Mouse (Mus musculus) cerebellum, adult 11 months (tissue): ENCODE measurements at regions not wholly inside any gene's neighbourhood (a gene's known extent, or its start where the extent isn't known, plus 50 kb on each side); places are given as distances from the start of the nearest gene placed in this dataset.

Experiments
- DNase-seq: peaks from one replicate; pipeline ENCODE4 v3.0.0; 2022

DNA sequence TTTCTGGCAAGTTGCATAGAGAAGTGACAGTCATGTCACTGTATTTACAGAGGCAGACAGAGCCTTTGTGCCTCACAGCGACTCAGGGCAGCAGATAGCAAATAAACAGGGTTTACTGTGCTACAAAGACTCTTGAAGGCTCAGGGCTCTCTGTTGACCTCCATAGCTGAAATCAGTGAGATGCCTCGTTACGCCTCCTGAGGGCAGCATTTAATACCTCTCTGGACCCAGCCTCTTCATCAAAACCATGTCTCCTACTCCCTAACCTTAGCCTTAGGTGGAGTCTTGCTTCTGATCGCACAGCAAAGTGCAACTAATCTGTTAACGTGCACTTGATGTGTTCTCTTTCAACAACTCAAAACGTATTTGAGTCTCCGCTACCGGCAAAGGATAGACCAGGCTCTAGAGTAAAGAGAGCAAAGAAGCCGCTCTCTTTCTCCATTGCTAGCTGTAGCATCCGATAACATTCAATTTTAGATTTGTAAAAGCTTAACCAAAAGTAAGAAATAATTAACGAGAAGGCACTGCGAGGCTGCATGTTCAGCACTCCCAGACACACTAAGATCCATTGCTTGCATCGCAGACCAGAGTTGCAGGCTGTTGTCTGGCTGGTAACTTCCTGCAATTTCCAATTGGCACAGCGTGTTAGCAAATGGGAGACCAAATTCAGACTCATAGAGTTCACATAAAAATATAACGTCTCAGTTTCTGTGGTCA is 101.1 kb upstream of the Man2a1 start:
- DNase-seq, result peak; percentile 17

DNA sequence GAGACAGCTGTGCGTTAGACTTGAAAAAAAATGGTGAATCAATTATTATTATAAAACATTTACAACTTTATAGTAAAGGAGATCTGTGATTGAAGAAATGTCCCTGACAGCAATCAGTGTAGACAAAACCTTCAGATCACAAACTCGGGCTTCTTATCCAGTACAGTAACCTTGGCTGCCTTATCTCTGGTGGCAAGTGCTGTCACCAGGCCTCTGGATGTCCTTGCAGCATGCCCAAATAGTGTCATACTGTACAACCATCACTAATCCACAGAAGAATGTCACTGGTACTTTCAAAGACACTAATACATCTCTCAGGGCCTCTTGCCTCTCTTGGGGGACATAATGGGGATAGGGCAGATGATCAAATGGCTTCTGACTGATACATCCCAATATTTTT is 98.2 kb upstream of the Man2a1 start:
- no peak for DNase-seq

DNA sequence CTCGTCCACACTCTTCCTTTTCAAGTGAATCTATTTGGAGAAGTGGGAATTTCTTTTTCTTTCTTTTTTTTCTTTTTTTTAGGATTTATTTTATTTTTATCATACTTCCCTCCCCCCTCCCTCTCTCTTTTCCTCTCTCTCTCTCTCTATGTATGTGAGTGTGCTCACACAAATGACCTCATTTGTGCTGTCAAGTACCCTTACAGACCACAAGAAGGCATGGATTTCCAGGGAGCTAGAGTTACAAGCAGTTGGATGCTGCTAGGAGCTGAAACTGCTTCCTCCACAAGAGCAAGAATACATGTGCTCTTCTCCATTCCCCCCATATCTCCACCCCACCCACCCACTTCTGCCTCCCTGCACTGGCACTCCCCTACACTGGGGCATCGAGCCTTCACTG is 94.6 kb upstream of the Man2a1 start:
- no peak for DNase-seq

DNA sequence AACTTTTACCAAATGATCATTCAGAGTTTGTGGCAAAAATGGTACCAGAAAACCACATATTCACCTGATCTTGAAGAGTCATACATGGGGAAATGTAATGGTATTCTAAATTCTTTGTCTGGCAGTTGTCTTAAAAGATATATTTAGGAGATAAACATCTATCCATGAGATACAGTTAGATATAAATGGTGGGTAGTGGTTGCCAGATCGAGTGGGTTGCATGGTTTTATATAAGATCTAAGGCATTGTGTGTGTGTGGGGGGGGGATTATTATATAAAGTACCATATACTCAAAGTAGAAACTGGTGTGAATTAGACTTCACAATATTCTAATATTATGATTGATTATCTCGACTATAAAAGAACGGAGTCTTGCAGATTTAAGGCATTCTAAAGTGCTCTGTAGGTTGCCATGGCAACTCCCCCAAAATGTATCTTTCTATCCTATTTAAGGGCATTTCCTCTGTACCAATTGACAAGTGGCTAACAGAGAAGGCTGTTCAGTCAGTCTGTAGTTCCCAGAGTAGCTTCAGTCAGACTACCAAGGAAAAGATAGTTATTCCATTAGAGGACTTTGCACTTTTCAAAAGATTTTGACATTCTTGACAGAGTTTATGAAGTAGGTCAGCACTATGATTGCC is 89.3 kb upstream of the Man2a1 start:
- no peak for DNase-seq

DNA sequence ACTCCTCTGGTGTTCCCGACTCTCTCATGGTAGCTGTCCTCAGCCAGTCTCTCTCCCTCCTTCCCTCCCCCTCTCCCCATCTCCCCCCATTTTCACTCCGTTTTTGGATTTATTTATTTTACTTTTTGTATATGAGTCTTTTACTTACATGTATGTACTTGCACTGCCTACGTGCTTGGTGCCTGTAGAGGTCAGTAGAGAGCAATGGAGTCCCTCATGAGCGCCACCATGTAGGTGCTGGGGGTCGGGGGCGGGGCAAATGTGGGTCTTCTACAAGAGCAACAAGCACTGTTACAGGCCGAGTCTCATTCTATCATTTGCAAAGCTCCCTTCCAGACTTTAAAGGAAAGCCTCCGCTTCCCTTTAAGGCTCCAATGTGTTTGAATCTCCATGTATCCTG is 78.3 kb upstream of the Man2a1 start:
- no peak for DNase-seq

DNA sequence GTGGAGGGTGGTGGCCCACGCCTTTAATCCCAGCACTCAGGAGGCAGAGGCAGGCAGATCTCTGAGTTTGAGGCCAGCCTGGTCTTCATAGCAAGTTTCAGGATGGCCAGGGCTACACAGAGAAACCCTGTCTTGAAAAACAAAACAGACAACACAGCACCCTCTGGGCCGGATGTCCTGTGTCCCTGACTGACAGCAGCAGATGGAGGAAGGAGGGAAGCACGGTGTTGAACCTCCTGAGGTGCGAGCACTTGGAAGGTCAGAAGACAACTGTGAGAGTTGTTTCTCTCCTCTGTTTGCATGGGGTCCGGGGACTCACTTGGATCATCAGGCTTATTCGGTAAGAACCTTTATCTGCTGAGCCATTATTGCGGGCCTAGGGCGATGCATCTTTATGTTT is 76.6 kb upstream of the Man2a1 start:
- no peak for DNase-seq

DNA sequence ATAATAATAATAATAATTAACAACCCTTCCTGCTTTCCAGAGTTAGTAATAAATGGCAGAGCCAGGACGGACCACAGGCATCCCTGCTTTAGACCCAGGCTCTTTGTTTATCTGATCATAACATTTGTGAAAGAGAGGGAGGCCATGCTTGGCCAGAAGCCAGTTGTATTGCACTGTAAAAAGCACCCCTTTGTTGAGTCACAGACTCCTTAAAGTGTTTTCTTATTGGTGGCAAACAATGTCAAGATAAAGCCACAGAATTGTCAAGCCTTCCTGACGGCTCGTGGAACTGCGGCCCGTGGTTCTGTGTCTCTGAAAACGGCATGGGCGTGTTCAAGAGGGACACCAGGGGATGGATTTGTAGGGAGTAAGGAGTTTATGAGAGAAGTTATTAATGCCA is 72.7 kb upstream of the Man2a1 start:
- DNase-seq, result no peak

DNA sequence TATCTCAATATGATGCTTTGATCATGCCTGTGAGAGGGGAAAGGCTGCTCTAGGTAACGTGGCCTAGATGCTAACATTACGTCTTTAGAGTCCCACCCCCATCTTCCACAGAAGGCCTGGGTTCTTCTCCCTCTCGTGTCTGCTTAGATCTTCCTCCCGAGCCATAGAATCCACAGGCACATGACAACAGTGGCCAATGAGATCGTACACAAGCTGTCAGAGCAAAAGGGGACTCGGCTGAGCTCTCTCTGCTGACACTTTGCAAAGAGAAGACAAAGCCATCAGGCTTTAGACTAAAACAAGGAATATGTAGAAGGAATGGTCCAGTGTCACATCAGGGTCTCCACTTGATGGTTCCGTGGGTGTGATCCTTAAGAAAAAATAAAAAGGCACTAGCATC is 72.1 kb upstream of the Man2a1 start:
- DNase-seq, result no peak

DNA sequence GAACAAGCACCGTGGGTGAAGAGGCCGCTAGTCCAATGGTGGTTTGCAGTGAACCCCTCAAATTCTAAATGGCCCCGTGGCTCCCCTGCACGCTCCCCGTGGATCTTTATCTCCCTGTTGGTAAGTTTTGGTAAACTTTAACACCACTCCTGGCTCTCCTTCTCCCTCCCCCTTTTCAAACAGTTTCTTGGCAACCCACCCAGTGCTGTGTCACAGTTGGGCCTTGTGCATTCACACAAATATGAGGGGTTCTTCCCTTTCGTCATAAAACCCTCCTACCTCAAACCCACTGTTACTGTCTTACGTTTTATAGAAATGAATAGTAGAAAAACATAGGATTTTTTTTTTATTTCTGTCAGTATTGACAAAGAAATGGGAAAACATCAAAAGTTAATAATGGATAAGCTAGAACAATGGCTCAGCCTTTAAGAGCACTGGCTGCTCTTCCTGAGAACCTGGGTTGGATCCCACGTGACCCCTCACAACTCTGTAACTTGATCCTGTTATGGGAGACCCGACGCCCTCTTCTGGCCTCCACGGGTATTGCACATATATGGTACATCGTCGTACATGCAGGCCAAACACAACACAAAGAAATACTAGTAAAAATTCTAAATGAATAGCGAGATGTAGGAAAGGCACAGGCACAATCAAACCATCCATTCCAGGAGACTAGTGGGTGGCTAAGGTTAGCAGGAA is 71.1 kb upstream of the Man2a1 start:
- no peak for DNase-seq

DNA sequence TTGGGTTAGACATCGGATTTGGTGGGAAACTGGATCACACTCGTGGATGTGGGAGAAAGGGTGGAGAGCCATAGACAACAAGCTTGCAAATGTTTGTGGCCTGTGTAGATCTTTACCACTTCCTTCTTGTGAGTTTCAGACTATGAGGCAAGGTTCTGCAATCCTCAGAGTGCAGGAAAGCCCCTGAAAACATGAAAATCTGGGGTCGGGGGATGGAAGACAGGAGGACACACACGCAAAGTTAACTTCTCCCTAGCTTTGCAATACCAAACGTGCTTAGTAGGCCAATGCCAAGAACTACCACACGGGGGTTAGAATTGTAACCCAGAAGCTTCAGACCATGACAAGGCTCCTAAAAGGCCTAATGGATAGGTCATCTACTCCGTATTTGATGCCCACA is 69.4 kb upstream of the Man2a1 start:
- no peak for DNase-seq

DNA sequence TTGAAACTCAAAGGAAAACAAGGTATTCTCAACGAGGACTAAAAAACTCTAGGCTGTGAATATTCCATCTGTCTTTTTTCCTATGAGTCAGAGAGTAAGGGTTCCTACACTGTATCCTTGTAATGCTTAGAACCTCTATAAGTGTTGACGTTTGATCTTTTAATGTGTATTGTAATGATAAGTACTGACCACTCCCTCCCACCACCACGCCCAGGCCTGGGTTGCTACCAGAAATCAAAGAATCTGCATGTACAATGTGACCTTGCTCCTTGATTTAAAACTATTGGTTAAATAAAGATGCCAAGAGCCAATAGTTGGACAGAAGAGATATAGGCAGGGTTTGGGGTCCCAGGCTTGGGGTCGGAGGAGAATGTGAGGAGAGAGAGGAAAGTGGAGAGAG is 66.2 kb upstream of the Man2a1 start:
- no peak for DNase-seq

DNA sequence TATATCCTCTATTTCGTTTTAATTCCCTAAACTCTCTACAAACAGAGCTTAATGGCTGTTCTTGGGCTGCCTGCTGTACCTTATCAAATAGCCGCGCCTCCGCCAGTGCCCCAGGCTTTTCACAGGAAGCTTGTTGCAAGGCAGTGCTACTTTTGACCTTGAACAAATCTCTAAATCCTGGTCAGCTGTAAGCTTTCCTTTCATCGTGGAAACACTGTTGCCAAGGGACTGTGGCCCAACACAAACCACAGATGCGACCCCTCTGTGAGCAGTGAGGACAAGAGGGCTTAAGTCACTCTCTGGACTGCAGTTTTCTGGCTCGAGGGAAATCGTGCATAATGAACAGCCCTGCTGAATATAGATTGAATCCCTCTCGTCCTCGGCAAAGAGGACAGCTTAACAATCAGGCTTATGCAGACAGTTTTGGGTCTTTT is 62.0 kb upstream of the Man2a1 start:
- DNase-seq, result no peak

DNA sequence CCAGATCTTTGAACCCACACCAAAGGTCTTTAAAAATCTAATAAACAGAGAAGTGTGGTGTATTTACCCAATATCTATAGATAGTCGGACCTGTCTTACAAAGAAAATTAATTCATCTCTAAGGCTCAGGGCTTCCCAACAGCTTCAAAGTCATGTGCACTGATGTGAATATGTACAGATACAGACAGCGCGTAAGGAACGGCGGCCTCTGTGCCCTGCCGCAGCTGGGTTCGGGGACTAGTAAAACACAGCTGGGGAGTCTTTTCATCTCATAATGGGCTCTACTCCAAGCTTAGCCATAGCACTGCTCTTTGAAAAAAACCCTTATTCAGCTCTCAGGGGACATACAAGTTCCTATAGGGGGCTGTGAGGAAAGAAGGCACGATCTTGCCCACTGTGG is 60.1 kb upstream of the Man2a1 start:
- DNase-seq, result no peak

DNA sequence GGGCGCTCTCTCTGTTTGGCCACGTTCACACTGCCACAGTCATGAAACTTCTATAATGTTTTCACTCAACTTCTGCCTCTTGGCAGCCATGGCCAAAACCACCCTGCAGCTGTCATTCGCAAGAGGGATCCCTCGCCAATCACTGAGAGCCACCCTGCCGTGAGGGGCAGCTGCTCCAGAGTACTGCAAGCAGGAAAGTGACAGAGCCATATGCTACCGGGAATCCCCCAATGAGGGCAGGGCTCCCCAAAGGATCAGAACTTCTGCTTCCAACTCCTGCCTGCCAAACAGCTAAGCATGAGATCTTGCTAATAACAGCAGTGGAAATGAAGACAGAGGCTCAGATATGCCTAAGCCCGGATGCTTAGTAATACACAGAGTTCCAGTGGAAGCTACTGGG is 52.0 kb upstream of the Man2a1 start:
- DNase-seq, result peak; percentile 4

DNA sequence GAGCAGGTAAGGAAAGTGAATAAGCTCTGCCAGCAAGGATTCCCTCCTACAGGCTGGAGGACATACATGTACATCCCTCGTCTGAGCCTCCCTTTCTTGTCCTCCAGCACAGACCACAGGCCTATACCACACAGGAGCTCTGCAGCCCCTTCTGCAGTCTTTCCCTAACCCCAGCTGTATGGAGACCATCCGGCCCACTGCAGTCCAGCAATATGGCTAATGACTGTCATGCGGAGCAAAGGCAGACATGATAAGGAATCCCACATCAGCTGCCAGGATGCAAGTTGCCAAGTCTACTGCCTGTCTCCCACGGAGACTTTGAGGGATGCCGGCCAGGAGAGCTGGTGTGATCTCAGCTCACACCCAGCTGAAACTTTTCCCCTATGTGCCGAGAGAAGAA is 50.5 kb upstream of the Man2a1 start:
- no peak for DNase-seq
